Mouse (Mus musculus): Measurements from ENCODE around the gene Satb2. TPM values are rescaled to one million over a fixed set of nuclear protein-coding genes. Genes with fewer than 3 reads are reported as not detected.
A peak's percentile ranks its signal among the peaks of the same experiment; 100 is the strongest.

The Satb2 gene
- total RNA-seq, 2 experiments from 2014 or later, result 16.4 to 17.7 TPM

DNA sequence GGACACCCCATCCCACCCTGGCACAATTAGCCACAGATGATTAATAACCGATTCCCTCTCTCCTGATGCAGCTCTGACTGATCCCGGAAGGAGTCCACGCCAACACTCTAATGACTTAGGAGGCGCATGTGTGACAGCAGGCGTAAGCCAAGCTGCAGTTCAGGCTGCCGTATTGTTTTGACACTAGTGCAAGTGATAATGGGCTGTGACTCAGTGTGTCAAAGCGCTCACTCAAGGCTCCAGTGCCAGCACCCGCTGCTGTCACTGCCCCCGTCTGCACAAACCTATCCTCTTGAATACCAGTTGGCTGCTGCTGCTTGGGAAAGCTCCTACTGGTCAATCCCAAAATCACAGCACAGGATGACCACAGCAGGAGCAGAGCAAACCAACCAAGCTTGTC lies 49.7 kb downstream of the Satb2 start:
- peak; percentile 20 to 23 for DNase-seq

DNA sequence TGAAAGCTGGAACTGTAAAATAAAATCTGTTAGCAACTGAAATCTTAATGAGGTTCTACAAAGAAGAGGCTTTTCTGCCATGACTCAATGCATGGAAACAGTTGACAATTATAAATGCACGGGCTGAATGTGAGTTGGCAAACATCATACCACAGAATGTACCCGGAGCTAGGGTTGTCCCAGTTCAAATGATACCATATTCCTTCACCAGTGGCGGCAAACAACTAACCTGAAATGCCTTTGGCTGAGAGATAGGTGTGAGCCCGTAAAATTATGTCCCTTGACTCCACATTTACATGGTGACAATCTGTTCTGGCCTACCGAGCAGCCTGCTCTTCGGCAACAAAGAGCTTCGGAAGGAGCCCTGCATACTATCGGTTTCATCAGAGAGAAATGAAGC lies 58.0 kb downstream of the Satb2 start:
- no peak for DNase-seq

DNA sequence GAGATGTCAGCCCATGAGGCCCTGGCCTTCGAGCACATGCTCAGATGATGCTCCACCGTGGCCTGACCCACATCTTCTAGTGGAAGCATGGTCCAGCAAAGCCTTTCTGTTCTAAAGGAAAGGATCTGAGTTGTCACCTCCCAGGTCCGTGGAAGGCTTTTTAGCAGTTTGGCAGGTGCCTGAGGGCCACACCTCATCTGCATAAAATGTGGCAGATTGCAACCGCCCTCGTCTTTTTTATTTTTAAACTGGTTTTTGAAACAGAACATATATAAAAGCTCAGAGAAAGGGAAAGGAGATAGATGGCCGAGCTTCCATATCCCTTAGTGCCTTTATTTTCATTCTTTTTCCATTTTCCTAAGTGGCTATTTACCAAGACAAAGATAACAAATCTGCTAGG lies 64.2 kb downstream of the Satb2 start:
- DNase-seq, result no peak

DNA sequence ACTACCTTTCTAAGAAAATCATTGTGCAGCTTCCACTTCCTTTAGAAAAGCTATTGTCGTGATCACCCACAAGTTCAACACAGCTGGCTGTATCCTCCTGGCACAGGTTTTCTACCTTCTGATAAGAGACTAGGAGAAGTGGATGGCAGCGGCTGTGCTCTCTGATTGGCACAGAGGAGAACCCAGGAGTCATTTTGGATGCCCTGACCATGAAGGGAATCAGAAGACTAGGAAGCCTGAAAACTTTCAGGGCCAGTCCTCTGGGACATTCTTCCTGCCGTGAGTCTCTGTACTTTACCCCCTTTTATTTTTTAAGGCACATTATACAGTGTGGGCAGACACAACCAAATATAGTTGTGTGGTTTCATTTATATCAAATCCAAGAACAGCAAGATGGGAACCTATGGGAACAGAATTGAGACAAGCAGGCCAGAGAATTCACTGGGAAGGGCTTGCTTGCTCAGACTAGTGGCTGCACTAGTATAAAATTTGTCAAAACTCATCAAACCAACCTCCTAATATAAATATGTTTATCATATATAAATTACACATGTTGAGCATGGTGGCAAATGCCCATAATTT lies 77.7 kb downstream of the Satb2 start:
- DNase-seq, result no peak

DNA sequence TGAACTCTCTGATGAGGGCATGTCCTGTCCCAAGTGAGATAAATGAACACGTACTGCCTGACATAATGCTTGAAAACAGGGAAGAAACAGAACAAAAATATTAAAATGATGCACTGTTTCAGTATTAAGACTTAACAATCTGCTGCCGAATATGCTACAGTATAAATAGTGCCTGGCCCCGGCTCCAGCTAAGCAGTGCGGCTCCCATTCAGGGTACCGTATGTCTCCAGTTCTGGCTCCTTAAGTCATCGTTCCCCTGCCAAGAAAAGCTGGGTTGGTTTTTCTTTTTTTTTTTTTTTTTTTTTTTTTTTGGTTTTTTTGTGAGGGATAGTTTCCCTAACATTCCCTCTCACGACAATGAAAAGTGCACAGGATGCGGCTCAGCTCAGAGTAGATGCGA lies 78.3 kb downstream of the Satb2 start:
- no peak for DNase-seq

DNA sequence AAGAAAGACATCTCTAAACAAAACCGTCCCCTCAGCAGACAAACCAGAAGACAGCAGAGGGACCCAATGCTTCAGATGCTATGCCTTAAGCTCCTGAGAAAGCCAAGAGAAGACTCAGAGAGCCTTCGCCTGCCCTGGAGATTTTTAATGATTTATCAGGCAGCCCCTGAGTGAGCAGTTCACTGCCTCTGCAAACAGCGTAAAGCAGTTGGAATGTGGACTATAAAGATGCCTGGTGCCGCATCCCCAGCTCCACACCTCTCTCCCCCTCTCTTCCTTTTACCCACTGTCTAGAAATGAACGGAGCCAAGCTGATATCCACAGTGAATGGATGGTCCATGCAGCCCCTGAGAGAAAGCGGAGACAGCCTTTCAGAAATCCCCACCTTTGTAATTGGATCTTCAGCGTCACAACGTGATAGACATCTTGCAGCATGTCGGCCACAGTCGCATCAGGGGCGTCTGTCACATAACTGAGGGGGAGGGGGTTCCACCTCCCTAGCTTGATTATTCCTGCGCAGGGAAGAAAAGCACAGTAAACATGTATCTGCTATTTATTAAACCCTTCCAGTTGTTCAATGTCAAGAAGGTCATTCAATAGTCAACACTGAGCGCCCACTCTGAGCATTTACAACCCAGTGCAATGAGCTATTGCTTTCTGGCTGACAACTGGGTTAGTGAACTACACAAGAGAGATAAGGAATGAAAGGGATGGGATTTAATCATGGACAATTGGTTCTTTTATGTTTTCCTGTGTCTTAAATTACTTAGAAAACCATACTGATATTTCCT lies 79.6 kb downstream of the Satb2 start:
- DNase-seq, result no peak

DNA sequence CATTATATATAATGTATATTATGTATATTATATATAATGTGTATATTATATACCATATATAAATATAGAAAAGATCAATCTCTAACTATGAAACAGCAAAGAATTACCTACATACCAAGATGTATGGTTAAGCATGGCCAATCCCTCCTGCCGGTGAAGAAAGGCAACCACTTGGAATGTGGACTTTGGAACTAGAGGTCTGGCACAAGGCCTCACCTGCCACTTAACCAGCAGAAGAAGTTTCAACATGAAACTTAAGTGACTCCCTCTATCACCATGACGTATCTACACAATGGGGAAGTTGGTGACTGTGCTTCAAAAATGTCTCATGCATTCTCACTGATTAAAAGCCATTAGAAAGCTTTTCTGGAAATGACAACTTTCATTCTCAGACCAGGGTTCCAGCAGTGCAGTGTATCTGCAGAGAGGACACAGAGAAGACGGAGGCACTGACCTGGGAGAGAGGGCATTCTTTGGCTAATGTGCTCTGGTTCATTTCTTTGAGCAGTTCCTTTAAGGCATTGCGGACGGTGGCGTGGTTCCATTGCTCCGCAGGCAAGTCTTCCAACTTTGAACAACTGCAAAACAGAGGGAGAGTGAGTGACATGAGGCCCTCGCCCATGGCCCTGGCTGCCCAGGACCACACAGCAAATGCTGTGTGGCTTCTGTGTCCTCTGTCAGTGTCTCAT lies 80.8 kb downstream of the Satb2 start:
- no peak for DNase-seq

DNA sequence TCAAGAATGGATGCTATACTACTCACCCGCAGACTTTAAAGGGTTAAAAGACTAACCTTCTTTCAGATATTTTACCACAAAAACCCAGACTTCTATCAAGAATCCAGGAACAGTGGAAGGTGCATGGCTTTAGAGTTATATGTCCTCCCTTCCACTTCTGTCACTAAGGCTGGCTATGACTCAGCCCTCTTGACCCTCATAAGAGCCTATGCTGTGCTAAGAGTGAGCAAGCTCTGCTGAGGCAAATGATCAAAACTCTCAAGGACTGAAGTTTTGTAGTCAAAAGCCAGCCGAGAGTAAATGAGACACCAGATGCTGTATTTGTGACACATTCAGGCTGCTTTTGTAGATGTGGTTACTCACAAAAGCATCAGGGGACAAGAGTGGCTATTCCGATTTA lies 81.8 kb downstream of the Satb2 start:
- no peak for DNase-seq

DNA sequence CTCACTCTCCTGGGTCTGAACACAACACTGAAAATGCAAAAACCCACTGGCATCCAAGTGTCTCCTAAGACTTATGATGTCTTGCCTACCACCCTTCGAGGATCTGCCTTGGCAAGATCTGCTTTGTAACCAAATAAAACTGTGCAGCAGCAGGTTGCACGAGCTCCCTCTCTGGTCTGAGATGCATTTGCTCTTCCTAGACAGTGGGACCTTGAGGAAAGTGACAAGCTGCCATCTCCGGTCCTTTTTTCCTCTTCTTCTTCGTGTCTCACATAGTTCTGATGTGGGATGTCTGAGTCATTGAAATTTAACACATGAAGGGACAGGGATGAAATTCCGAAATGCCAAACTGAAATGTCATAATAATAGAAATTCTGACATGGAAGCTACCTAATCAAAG lies 85.7 kb downstream of the Satb2 start:
- no peak for DNase-seq

DNA sequence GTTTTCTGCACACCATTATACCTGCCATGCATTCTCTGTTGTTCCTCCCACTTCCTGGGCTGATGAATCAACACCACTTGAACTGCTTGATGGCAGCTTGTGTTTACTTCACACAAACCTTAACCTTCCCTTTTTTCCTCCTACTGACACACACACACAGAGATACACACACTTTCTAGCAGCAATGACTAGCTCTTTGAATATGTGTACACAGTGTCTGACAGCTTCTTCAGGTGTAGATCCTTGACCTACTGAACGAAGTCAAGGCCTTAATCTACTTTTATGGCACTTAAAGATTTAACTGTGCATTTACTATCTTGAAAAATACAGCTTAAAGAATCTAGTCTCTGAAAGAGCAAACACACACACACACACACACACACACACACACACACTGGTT lies 89.5 kb downstream of the Satb2 start:
- DNase-seq, result no peak

DNA sequence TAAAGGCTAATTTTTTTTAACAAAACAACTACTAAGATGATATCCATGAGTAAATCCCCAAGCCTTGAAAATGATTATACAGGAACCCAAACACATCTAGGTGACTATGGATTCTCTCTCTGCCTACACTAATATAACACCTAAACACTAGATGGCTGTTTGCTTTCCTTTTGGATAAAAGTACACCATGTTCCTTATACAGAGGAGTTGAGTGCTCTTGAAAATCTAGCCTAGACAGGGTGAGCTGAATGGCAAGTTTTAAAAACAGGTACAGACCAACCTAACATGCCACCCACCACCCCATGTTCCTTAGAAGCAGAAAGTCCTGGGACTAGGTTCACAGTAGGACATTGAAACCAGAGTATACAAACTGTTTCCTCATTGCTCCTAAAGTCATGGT lies 90.9 kb downstream of the Satb2 start:
- no peak for DNase-seq

DNA sequence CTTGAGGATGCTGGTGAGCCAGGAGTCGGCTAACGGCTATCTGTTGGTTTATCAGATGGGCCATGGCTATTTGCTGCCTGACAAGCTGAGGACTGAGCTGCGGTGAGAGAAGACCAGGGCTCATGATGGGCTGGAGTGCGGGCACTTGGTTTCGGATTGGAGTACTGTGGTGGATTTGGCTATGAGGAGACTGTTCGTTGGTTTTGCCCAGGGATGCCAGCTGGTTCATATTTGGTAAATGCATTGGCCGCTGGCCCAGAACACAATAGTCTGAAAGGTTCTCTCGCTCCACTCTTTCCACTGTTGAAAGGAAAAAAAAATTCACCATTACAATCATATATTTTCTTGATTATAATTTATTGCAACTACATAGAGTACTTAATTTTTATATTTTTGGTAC lies 107.0 kb downstream of the Satb2 start:
- DNase-seq, result peak; percentile 32 to 33

DNA sequence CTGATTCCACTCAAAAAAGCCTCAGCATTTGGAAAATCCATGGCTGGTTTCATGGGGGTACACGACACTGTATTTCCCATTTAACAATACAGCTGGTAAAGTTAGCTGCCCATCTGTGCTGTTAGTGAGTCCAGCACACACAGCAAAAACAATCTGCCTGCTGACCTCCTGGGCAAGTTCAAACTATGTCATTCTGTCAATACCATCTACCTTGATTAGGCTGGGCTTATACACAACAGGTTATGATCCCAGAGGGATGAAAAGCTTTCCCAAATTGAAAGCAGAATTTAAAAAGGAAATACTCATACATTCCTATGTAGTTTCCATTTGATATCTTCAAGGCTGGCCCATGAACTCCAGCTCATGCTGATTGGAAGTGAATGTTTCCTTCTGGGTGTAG lies 113.2 kb downstream of the Satb2 start:
- no peak for DNase-seq

DNA sequence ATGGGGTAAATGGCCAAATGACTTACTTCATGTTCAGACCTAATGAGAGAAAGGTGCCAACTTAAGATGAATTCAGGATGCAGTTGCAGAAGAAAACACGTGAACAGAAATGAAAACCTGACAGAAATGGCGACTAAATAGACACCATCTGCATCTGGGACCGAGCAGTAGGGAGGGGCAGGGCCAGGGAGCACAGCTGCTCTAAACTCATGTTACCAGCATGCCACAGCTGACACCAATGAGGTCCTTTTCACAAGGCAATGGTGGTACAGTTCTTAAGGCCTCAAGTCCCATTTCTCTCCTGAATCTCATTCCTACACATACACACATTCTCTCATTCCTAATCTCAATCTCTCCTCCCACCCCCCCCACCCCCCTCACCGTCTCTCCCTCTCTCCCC lies 115.7 kb downstream of the Satb2 start:
- no peak for DNase-seq

DNA sequence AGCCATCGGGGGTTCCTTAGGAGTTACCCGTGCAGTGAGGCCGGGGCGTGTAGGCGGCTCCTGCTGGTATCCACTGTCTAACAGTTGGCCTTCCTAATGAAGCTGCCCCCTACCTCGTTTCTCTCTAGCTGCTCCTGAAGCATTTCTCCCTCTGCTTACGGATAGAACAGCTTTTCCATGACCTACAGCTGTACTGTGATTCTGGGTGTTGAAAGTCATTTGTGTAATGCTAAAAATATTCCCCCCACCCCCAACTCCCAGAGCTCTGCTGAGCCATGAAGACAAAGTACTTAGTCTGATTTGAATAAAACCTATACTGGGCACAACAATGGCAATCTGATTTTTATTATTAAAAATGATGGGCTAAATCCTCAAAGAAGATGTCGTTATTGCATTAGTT lies 121.2 kb downstream of the Satb2 start:
- no peak for DNase-seq

DNA sequence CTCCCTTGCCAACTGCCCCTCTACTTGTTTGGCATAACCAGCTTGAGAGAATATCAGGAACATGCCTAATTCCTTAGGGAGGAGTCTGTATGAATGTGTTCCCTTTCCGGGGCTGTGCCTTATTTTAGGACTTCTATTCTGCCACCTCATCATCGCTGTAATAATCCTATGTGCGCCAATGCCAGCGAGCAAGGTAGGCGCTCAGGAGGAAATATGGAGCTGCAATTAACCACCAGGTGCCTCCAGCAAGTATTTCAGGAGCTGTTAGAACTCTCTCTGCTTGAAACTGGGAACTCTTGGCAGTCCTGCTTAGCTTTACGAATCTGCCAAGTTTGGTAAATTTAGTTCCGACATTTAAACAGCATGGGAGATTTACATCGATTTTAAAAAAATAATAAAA lies 128.0 kb downstream of the Satb2 start:
- DNase-seq, result no peak

DNA sequence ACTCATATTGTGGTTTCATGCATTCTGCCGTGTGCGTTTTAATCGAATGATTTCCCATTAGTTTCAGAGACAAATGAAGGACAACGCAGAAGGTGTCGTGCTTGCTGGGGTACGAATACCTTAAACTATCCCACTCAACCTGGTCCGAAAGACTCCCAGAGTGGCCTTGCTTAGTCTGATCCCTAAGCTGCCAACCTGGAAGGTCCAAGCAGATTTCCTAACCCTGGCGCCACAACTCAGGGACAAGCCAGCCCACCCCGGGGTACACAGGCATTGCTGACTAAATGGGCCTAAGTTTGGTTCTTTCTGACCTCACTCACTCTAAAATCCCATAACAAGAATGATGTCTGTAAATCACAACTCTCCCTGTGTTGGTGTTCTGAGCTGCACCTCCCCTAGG lies 132.1 kb downstream of the Satb2 start:
- no peak for DNase-seq

DNA sequence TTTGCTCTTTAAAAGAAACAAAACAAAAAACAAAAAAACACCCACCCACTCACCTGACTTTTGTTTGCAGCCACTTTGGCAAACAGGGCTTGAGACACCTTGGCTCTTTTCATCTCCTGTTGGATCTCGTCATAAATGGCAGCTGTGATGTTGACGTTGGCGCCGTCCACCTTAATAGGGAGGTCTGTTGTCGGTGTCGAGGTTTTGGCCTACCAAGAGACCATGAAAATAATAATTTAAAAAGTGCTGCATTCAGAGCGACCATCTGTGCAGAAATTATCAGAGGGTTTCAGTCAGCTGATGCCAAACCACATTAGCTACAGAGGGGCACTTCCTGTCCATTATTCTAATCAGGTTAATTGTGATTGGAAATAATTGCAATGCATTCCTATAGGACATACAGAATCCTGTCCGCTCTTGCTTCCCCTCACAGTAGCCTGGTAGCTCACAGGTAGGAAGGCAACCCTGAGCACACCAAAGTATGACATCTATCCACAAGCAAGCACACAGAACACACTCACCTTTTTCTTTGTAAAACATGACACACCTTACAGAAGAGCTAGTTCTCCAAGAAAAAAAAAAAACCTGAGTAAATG lies 132.8 kb downstream of the Satb2 start:
- no peak for DNase-seq

DNA sequence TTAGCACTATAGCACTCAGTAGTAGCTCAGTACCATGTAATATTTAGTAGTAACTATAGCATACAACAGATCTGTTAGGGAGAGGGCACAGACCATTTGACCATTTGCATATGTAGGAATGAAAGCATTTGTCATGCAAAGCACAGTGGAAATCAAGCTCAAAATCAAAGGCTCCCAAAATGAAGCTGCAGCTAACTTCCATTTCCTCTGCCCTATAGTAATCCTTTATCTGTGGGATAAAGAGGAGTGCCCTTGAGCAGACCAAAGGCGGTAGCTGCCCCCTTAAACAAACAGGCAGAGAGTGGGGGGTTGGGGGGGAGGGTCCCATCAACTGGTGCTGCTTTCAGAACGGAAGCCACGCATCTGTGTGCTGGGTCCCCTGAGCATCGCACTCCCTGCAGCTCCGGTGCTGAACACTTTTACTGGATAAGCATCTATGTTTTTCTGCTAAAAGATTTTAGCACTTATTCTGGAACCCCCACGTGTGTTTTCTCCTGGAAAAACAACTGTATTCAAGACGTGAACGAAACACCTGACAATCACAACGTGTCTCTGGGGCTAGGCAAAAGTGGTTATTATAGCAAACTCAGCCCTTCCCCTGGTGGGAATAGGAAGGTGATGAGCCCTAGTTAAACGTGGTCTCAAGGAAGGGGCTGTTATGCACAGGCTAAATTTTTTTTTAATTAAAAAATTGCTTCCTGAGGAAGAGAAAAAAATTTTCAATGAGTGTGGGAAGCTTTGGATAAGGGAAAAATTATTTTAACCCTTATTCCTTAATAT lies 133.7 kb downstream of the Satb2 start:
- no peak for DNase-seq

DNA sequence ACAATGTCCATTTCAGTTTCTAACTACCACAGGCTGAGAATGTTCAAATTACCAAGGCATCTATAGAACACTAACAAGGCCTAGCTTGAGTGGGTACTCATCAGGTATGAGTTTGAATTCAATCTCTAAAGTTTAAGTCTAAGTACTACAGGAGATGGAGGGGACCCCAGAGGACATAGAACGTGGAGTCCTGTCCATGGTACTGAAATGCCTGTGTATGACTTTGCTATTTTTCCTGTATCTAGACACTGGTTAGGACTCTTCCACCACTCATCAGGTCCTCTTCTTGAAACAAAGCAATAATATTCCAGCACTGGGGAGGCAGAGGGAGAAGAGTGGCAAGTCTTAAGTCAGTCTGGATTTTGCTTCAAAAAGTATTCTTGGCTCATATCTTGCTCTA lies 139.5 kb downstream of the Satb2 start:
- DNase-seq, result no peak

DNA sequence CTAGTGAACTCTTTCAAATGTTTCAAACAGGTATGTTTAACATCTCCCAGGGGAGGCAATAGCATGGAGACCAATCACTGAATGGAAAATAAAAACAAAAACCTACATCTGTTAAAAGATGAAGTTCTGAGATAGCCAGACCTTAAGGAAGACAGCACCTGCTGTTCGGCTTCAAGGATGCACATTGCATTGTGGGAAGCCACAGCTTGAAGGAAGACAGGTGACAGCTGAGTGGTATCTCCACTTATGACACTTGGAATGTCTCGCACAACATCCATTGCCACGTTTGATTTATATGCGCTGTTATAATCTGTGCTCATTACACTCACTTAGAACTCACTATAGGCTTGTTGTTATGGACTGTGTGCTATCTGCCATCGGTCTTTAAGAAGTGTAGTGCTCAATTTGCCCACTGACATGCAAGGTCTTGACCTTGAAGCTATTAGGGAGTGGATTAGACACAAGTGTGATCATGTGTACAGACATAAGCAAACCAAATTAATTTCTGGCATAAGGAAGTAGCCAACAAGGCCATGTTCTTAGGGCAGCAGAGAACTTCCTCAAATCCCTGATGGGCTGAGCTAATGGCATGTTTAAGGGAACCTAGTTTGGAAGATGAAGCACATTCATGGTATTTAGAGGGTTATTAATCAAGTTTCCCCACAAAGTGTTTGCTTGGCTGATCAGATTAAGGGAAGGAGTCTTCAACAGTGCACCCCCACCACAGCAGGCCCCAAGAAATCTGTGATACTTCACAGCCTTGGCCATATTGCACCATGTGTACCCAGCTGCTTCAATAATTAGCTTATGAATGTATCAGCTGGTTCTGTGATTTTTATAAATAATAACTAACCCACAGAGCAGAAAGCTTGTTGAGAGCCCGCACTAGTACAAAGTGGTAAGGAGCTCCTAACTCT lies 144.2 kb downstream of the Satb2 start:
- DNase-seq, result peak in 1 of 2 experiments; percentile 10

DNA sequence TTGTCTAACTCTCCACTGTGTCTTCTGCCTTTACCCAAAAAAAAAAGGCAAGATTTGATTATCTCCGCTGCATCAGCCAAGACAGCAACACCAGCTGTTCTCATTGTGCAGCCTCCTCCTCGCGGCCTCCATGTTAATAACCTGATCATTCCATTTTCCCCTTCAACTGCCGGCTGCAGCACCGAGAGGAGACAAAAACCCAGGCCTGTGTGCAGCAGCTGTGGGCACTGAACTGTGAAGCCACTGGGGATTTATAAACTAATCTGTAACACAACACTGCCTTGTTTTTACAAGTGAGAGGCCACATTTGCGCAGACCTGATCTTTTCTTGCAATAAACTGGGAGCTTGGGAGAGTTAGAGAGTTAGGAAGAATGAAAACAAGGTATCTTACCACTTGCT lies 145.1 kb downstream of the Satb2 start:
- no peak for DNase-seq

Data from layer of hippocampus, postnatal 36 days (tissue).